Mouse (Mus musculus) neural tube, embryonic 14.5 days (tissue): ENCODE data around the gene Trp63. TPM values are rescaled to one million over a fixed set of nuclear protein-coding genes. Genes with fewer than 3 reads are reported as not detected.
"Not testable (repeated sequence)": the region's sequence is repeated elsewhere in the genome, so short reads cannot be mapped to it uniquely, and the experiment has no call there.

ENCODE experiments used
- ATAC-seq: fragments of 200-750 bp; cut with Nextera tagmentation; 2 replicates; pipeline ENCODE4 v1.8.0; 2017; ENCODE audit warnings: low read depth, mild to moderate bottlenecking, moderate TSS enrichment, moderate library complexity
- H3K27ac ChIP-seq: fragments of 300-500 bp; sonication (generic); 2 replicates; pipeline ENCODE4 v1.5.1; 2014; ENCODE audit warnings: low read depth, mild to moderate bottlenecking, control low read depth, low read length, moderate library complexity, mixed read lengths
- H3K27me3 ChIP-seq: fragments of 300-500 bp; sonication (generic); 2 replicates; pipeline ENCODE4 v1.6.1; 2014; ENCODE audit warnings: low read length; ENCODE audit not compliant: control insufficient read depth, insufficient read depth
- H3K36me3 ChIP-seq: fragments of 300-500 bp; sonication (generic); 2 replicates; pipeline ENCODE4 v1.6.1; 2014; ENCODE audit warnings: low read length, mixed read lengths; ENCODE audit not compliant: control insufficient read depth, insufficient read depth
- H3K4me1 ChIP-seq: fragments of 300-500 bp; sonication (generic); 2 replicates; pipeline ENCODE4 v1.6.1; 2014; ENCODE audit warnings: low read length; ENCODE audit not compliant: control insufficient read depth, insufficient read depth
- H3K4me2 ChIP-seq: fragments of 300-500 bp; sonication (generic); 2 replicates; pipeline ENCODE4 v1.6.1; 2014; ENCODE audit warnings: mild to moderate bottlenecking, low read depth, low read length, control low read depth
- H3K4me3 ChIP-seq: fragments of 300-500 bp; sonication (generic); 2 replicates; pipeline ENCODE4 v1.5.1; 2014; ENCODE audit warnings: low read depth, low read length, control low read depth, mixed read lengths
- H3K9ac ChIP-seq: fragments of 300-500 bp; sonication (generic); replicated peaks from 2 replicates; pipeline ENCODE4 v1.6.1; 2014; ENCODE audit warnings: low read depth, mild to moderate bottlenecking, control low read depth, low read length, mixed read lengths
- H3K9me3 ChIP-seq: fragments of 300-500 bp; sonication (generic); 2 replicates; pipeline ENCODE4 v1.6.1; 2016; ENCODE audit warnings: low read length; ENCODE audit not compliant: control insufficient read depth
- WGBS: fragments of 180-500 bp; shearing (Covaris S2); extraction: QIAGEN DNeasy Blood & Tissue Kit; methylation state at CpG from one replicate; pipeline ENCODE4 v1.1.7; 2014; 5-methylcytosine and 5-hydroxymethylcytosine counted together
- polyA plus RNA-seq: library from polyadenylated mRNA; unstranded; fragments of >200 nt; fragmentation: Nextera tagmentation; extraction: Ambion mirVana; gene quantifications from 2 replicates; pipeline ENCODE4 v1.2.1, GENCODE M21; 2014

Trp63 gene
- 0.15 TPM in 2 replicates for polyA plus RNA-seq

- Histone ChIP-seq H3K27ac (no peak within 1 kb of the TSS), H3K4me2 (no peak within 1 kb of the TSS), H3K4me1 (no peaks in the 10 kb centered on the region), H3K4me3 (no peak within 1 kb of the TSS), H3K27me3 (no peaks in the 10 kb centered on the region), H3K36me3 (no peaks in the 10 kb centered on the region), H3K9me3 (no peaks in the 10 kb centered on the region), H3K9ac (no peak within 1 kb of the TSS)
- WGBS, result 41% methylated on average over 8 of the region's 8 CpGs
- ATAC-seq, result no peak
Observed at GRCm38 (mm10) chr16:25683531-25684248, at the start of gene Trp63. Gene Trp63, plus strand, starts transcription at chr16:25683763.

GRCm38 (mm10) chr16:25644716-25645115, 38.8 kb upstream of the Trp63 start:
- 88% methylated on average over 4 of the region's 4 CpGs for WGBS
- H3K4me3 ChIP-seq, ATAC-seq: not testable (repeated sequence)

GRCm38 (mm10) chr16:25660510-25661235, 22.9 kb upstream of the Trp63 start:
- Histone ChIP-seq H3K4me2 (no peak overlapping the region), H3K27ac (no peak overlapping the region), H3K27me3 (no peaks in the 10 kb centered on the region), H3K4me1 (no peaks in the 10 kb centered on the region), H3K36me3 (no peaks in the 10 kb centered on the region), H3K9me3 (no peaks in the 10 kb centered on the region), H3K4me3 (no peak overlapping the region), H3K9ac (no peak overlapping the region)
- peak; percentile 79 for ATAC-seq
- WGBS, result 45% methylated on average over 9 of the region's 9 CpGs

More at GRCm38 (mm10) chr16:25644716-25645115, 38.8 kb upstream of the Trp63 start:
- not testable (repeated sequence) for H3K4me1 ChIP-seq, H3K4me2 ChIP-seq, H3K9ac ChIP-seq, H3K27ac ChIP-seq, H3K27me3 ChIP-seq, H3K9me3 ChIP-seq, H3K36me3 ChIP-seq

- no peak overlapping the region for H3K9ac ChIP-seq
- 77% methylated on average over 3 of the region's 3 CpGs for WGBS
- H3K4me2 ChIP-seq, result no peak overlapping the region
- H3K27ac ChIP-seq, result no peak overlapping the region
- H3K36me3 ChIP-seq, result no peaks in the 10 kb centered on the region
- no peaks in the 10 kb centered on the region for H3K9me3 ChIP-seq
- no peaks in the 10 kb centered on the region for H3K27me3 ChIP-seq
- H3K4me1 ChIP-seq, result no peaks in the 10 kb centered on the region
- no peak for ATAC-seq
- no peak overlapping the region for H3K4me3 ChIP-seq
Observed at GRCm38 (mm10) chr16:25663116-25663515, 20.4 kb upstream of the Trp63 start.

- Histone ChIP-seq H3K4me2 (no peak overlapping the region), H3K27me3 (no peaks in the 10 kb centered on the region), H3K4me3 (no peak overlapping the region), H3K36me3 (no peaks in the 10 kb centered on the region), H3K27ac (no peak overlapping the region), H3K4me1 (no peaks in the 10 kb centered on the region), H3K9me3 (no peaks in the 10 kb centered on the region), H3K9ac (no peak overlapping the region)
- ATAC-seq, result no peak
- WGBS, result 78% methylated on average over 5 of the region's 5 CpGs
Observed at GRCm38 (mm10) chr16:25673861-25674440, 9.6 kb upstream of the Trp63 start.

- WGBS, result 70% methylated on average over 5 of the region's 5 CpGs
- Histone ChIP-seq H3K4me3 (no peak overlapping the region), H3K27ac (no peak overlapping the region), H3K9ac (no peak overlapping the region), H3K27me3 (no peaks in the 10 kb centered on the region), H3K4me1 (no peaks in the 10 kb centered on the region), H3K36me3 (no peaks in the 10 kb centered on the region), H3K4me2 (no peak overlapping the region), H3K9me3 (no peaks in the 10 kb centered on the region)
- no peak for ATAC-seq
Observed at GRCm38 (mm10) chr16:25680369-25680768, 3.2 kb upstream of the Trp63 start.

GRCm38 (mm10) chr16:25682533-25682932, 1.0 kb upstream of the Trp63 start:
- Histone ChIP-seq H3K4me3 (no peak overlapping the region), H3K4me2 (no peak overlapping the region), H3K4me1 (no peaks in the 10 kb centered on the region), H3K9ac (no peak overlapping the region), H3K36me3 (no peaks in the 10 kb centered on the region), H3K27me3 (no peaks in the 10 kb centered on the region), H3K27ac (no peak overlapping the region), H3K9me3 (no peaks in the 10 kb centered on the region)
- WGBS, result 73% methylated on average over 4 of the region's 4 CpGs
- no peak for ATAC-seq

GRCm38 (mm10) chr16:25684572-25684971, 1.0 kb downstream of the Trp63 start:
- WGBS, result 73% methylated on average over 2 of the region's 2 CpGs
- H3K9ac ChIP-seq, result no peak overlapping the region
- H3K4me3 ChIP-seq, result no peak overlapping the region
- no peak for ATAC-seq
- no peaks in the 10 kb centered on the region for H3K9me3 ChIP-seq
- no peak overlapping the region for H3K4me2 ChIP-seq
- no peaks in the 10 kb centered on the region for H3K36me3 ChIP-seq
- no peaks in the 10 kb centered on the region for H3K27me3 ChIP-seq
- H3K4me1 ChIP-seq, result no peaks in the 10 kb centered on the region
- H3K27ac ChIP-seq, result no peak overlapping the region

- ATAC-seq, result no peak
- WGBS, result 12% methylated on average over 5 of the region's 5 CpGs
- no peaks in the 10 kb centered on the region for H3K9me3 ChIP-seq
Observed at GRCm38 (mm10) chr16:25690612-25691011, 7.0 kb downstream of the Trp63 start.

More at GRCm38 (mm10) chr16:25690612-25691011, 7.0 kb downstream of the Trp63 start:
- no peak overlapping the region for H3K27ac ChIP-seq
- H3K36me3 ChIP-seq, result no peaks in the 10 kb centered on the region
- no peaks in the 10 kb centered on the region for H3K27me3 ChIP-seq
- no peak overlapping the region for H3K9ac ChIP-seq
- H3K4me2 ChIP-seq, result no peak overlapping the region
- no peaks in the 10 kb centered on the region for H3K4me1 ChIP-seq
- no peak overlapping the region for H3K4me3 ChIP-seq
